Mouse (Mus musculus) liver, adult 2 months (tissue): ENCODE measurements around the gene Snapc2. TPM values are rescaled to one million over a fixed set of nuclear protein-coding genes. Genes with fewer than 3 reads are reported as not detected.
A peak's percentile ranks its signal among the peaks of the same experiment; 100 is the strongest.
"Not testable (repeated sequence)": the region's sequence is repeated elsewhere in the genome, so short reads cannot be mapped to it uniquely, and the experiment has no call there.

Experiments used
- DNase-seq: peaks from one replicate; pipeline ENCODE4 v3.0.0-alpha.2; 2011; ENCODE audit warnings: low read depth, low spot score; ENCODE audit errors: extremely low read depth
- H3K27ac ChIP-seq: fragments of 200-500 bp; replicated peaks from 2 replicates; pipeline ENCODE4 v1.5.1; 2012; ENCODE audit warnings: low read depth, mild to moderate bottlenecking, control low read depth, inconsistent platforms, low read length; ENCODE audit not compliant: insufficient read depth
- H3K27me3 ChIP-seq: fragments of 200-500 bp; 2 replicates; pipeline ENCODE4 v1.6.1; 2012; ENCODE audit warnings: mild to moderate bottlenecking, moderate library complexity, low read length, inconsistent platforms; ENCODE audit not compliant: control insufficient read depth, insufficient read depth
- H3K36me3 ChIP-seq: fragments of 200-500 bp; 2 replicates; pipeline ENCODE4 v1.6.1; 2012; ENCODE audit warnings: low read length, inconsistent platforms; ENCODE audit not compliant: control insufficient read depth, insufficient read depth
- H3K4me1 ChIP-seq: fragments of 200-500 bp; 2 replicates; pipeline ENCODE4 v1.6.1; 2011; ENCODE audit warnings: low read length; ENCODE audit not compliant: control insufficient read depth, insufficient read depth
- H3K4me3 ChIP-seq: fragments of 200-500 bp; 2 replicates; pipeline ENCODE4 v1.5.1; 2011; ENCODE audit warnings: low read depth, mild to moderate bottlenecking, control low read depth, low read length, moderate library complexity; ENCODE audit not compliant: insufficient read depth
- H3K79me2 ChIP-seq: fragments of 200-500 bp; 2 replicates; pipeline ENCODE4 v1.6.1; 2012; ENCODE audit warnings: inconsistent platforms, mild to moderate bottlenecking, low read length, moderate library complexity; ENCODE audit not compliant: control insufficient read depth, insufficient read depth
- H3K9ac ChIP-seq: fragments of 200-500 bp; 2 replicates; pipeline ENCODE4 v1.6.1; 2012; ENCODE audit warnings: low read depth, mild to moderate bottlenecking, control low read depth, inconsistent platforms, low read length
- CTCF ChIP-seq: fragments of 200-500 bp; IDR thresholded peaks from 2 replicates; pipeline ENCODE4 v1.5.1; 2011; ENCODE audit warnings: low read depth, low read length, control low read depth
- POLR2A ChIP-seq: fragments of 200-500 bp; IDR thresholded peaks from 2 replicates; pipeline ENCODE4 v1.6.1; 2011; ENCODE audit warnings: low read length, control low read depth; ENCODE audit not compliant: insufficient read depth; ENCODE audit errors: extremely low read depth
- WGBS: fragments of 180-500 bp; shearing (Covaris S2); methylation state at CpG from one replicate; pipeline ENCODE4 v1.1.7; 2018; 5-methylcytosine and 5-hydroxymethylcytosine counted together
- polyA plus RNA-seq: library from polyadenylated mRNA; depleted of rRNA; stranded (reverse); fragments of >200 nt; gene quantifications from 2 replicates; pipeline ENCODE4 v1.2.3, GENCODE M21; 2012
- total RNA-seq: library from RNA; depleted of rRNA; stranded (reverse); fragments of >200 nt; gene quantifications from 2 replicates; pipeline ENCODE4 v1.2.3, GENCODE M21; 2014

Snapc2 gene
- total and polyA plus RNA-seq, 2 experiments = 6.7 to 22.2 TPM

GRCm38 (mm10) chr8:4254001-4254400, 1.1 kb downstream of the Snapc2 start:
- H3K27ac ChIP-seq = 0 out of 2 replicates have a peak overlapping the region, but pooled peaks have one; percentile 3
- no peaks in the 10 kb centered on the region for H3K79me2 ChIP-seq
- TF ChIP-seq POLR2A = no peak
- peak; percentile 65 for TF ChIP-seq CTCF
- peak; percentile 76 for DNase-seq
- no peaks in the 10 kb centered on the region; the same call in 1 of the 2 replicates for H3K36me3 ChIP-seq
- peaks cover 9% of the 10 kb centered on the region for H3K4me1 ChIP-seq
- no peaks in the 10 kb centered on the region for H3K27me3 ChIP-seq
- H3K9ac ChIP-seq = peak overlapping the region; percentile 29; the same call in 1 of the 2 replicates
- no peak overlapping the region; the same call in 1 of the 2 replicates for H3K4me3 ChIP-seq
- 50% methylated on average over 6 of the region's 6 CpGs for WGBS

- H3K4me3 ChIP-seq, H3K9ac ChIP-seq, H3K79me2 ChIP-seq, H3K36me3 ChIP-seq, H3K4me1 ChIP-seq, H3K27ac ChIP-seq, DNase-seq, H3K27me3 ChIP-seq: not testable (repeated sequence)
- 89% methylated on average over 7 of the region's 7 CpGs for WGBS
These were observed 2.6 kb downstream of the Snapc2 start for GRCm38 (mm10) chr8:4255471-4255870.

- Histone ChIP-seq H3K27me3 (no peaks in the 10 kb centered on the region), H3K36me3 (peaks cover 5% of the 10 kb centered on the region), H3K4me1 (peaks cover 9% of the 10 kb centered on the region), H3K4me3 (no peak overlapping the region), H3K9ac (no peak overlapping the region), H3K79me2 (no peaks in the 10 kb centered on the region), H3K27ac (no peak overlapping the region)
- WGBS = 69% methylated on average over 4 of the region's 4 CpGs
- no peak for DNase-seq
- TF ChIP-seq POLR2A (no peak), CTCF (no peak)
These were observed 4.0 kb downstream of the Snapc2 start for GRCm38 (mm10) chr8:4256911-4257310.

DNA sequence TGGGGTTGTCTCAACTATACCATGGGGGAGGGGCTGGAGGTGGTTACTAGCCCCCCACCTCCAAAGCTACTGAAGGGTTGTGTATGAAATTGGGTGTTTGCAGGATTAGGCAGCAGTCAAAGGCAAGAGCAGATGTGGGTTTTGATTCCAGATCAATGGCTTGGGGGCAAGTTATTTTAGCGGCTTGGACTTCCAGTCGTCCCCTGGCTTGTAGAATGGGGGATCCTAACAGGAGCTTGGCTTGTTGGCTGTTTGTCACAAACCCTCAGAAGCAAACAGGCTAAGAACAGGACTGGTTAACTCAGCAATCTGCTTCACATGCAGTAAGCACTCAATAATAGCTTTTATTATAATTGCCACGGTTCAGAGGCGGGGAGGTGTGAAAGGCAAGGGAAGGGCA, 4.5 kb downstream of the Snapc2 start:
- no peak overlapping the region for H3K9ac ChIP-seq
- WGBS = 94% methylated on average over 4 of the region's 4 CpGs
- H3K4me3 ChIP-seq = no peak overlapping the region
- peaks cover 8% of the 10 kb centered on the region for H3K4me1 ChIP-seq
- H3K27ac ChIP-seq = no peak overlapping the region
- DNase-seq = no peak
- peaks cover 5% of the 10 kb centered on the region for H3K36me3 ChIP-seq
- H3K27me3 ChIP-seq = no peaks in the 10 kb centered on the region
- TF ChIP-seq POLR2A (no peak), CTCF (no peak)
- H3K79me2 ChIP-seq = no peaks in the 10 kb centered on the region

- H3K27ac ChIP-seq = no peak overlapping the region
- no peak for DNase-seq
- H3K4me3 ChIP-seq = peak overlapping the region; percentile 33; the same call in 1 of the 2 replicates
- peak; percentile 84 for TF ChIP-seq CTCF
- no peak for TF ChIP-seq POLR2A
- no peak overlapping the region for H3K9ac ChIP-seq
- H3K27me3 ChIP-seq = no peaks in the 10 kb centered on the region
- no peaks in the 10 kb centered on the region for H3K79me2 ChIP-seq
- H3K4me1 ChIP-seq = peaks cover 5% of the 10 kb centered on the region
- WGBS = 10% methylated on average over 35 of the region's 35 CpGs
- peaks cover 5% of the 10 kb centered on the region for H3K36me3 ChIP-seq
These were observed 5.4 kb downstream of the Snapc2 start for GRCm38 (mm10) chr8:4258233-4258632.

DNA sequence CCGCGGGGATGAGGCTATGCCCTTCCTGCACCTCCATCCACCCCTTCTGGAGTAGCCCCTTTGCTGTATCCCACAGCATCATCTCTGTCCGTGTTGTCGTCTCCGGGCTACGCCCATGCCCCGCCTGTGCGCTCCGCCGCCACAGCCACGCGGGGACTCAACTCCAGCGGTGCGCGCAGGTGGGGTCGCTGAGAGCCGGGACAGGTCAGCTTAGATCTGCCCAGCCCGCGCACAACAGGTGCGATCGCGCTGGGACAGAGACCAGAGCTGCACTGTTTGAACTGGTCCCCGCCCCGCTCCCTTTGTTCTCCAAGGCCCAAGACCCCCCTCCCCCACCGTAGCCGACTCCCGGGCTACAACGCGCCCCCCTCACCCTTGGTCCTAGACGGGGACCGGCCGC, 5.8 kb downstream of the Snapc2 start:
- no peak for TF ChIP-seq CTCF
- TF ChIP-seq POLR2A = no peak
- no peak overlapping the region for H3K27ac ChIP-seq
- no peaks in the 10 kb centered on the region for H3K79me2 ChIP-seq
- no peaks in the 10 kb centered on the region for H3K27me3 ChIP-seq
- peak overlapping the region; percentile 33; the same call in 1 of the 2 replicates for H3K4me3 ChIP-seq
- peaks cover 5% of the 10 kb centered on the region for H3K4me1 ChIP-seq
- H3K36me3 ChIP-seq = peaks cover 5% of the 10 kb centered on the region
- 1% methylated on average over 32 of the region's 32 CpGs for WGBS
- DNase-seq = no peak
- no peak overlapping the region for H3K9ac ChIP-seq
